16 mouse cellular contexts compared by ENCODE assay signal in the genomic region with DNA sequence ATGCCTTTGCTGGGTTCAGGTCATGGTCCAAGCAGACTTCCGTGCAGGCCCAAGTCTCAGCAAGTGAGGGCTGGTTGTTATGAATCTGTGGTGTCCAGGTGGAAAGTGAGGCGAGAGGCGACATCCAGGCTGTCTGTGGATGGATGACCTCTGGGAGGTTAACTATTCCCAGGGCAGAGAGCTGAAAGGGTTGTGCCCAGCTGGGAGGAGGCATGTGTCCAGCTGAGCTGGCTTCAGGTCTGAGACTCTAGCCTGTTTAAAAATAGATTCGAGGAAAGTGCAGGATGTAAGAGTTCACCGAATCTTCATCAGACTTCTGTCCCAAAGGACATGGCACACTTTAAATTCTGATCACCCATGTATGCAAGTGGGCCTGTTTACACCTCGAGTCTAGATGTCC. TPM values are rescaled to one million over a fixed set of nuclear protein-coding genes. Genes with fewer than 3 reads are reported as not detected.
DNase-seq lines count a peak whose midpoint lies in the region.
"Had no signal": no experiment of that assay in that cellular context is flagged by ENCODE, and none has a peak within 500 bp of the region (broad histone marks: within the 10 kb centered on the region; RNA-seq: fewer than 3 reads in every experiment).

No protein-coding gene starts in this region.

- intact Hi-C loops in heart, postnatal 14 days (cut with DNase I) = no loop called here
- intact Hi-C loops in gastrocnemius, postnatal 14 days (cut with DNase I; ENCODE audit: low total_unique reads) = no loop called here
- intact Hi-C loops in left cerebral cortex, postnatal 10 days (cut with DNase I) = no loop called here

- DNase-seq in adrenal gland, postnatal 14 days = peak; percentile 59
- no peak for DNase-seq in adrenal gland, postnatal 25 days
- DNase-seq in heart, embryonic 10.5 days (ENCODE audit: low spot score) = no peak
- no peak for DNase-seq in heart, postnatal 14 days
- DNase-seq in kidney, adult 9 months = peak; percentile 33
- DNase-seq in kidney, postnatal 4 days = no peak
- peak; percentile 34 for DNase-seq in gastrocnemius, postnatal 14 days
- DNase-seq in left cerebral cortex, postnatal 10 days (ENCODE audit: extremely low spot score in 1 of 2, low spot score in 2 of 2) = no peak
- DNase-seq: cerebellum, adult 2 months; thymus, postnatal 14 days had no signal

- H3K27me3 ChIP-seq in heart, embryonic 10.5 days (ENCODE audit: insufficient read depth, poor library complexity, severe bottlenecking) = no peaks in the 10 kb centered on the region
- H3K27me3 ChIP-seq: hindbrain, embryonic 15.5 days; intestine, embryonic 15.5 days; limb, embryonic 15.5 days; liver, embryonic 15.5 days; neural tube, embryonic 12.5 days; Patski had no signal

- H3K9me3 ChIP-seq in heart, embryonic 10.5 days = no peaks in the 10 kb centered on the region
- H3K9me3 ChIP-seq: hindbrain, embryonic 15.5 days; intestine, embryonic 15.5 days; limb, embryonic 15.5 days; liver, embryonic 15.5 days; neural tube, embryonic 12.5 days had no signal

- no peak overlapping the region for H3K4me3 ChIP-seq in heart, embryonic 10.5 days
- H3K4me3 ChIP-seq: hindbrain, embryonic 15.5 days; intestine, embryonic 15.5 days; limb, embryonic 15.5 days; liver, embryonic 15.5 days; neural tube, embryonic 12.5 days had no signal

- H3K36me3 ChIP-seq in heart, embryonic 10.5 days = peaks cover 39% of the 10 kb centered on the region
- H3K36me3 ChIP-seq: hindbrain, embryonic 15.5 days; intestine, embryonic 15.5 days; limb, embryonic 15.5 days; neural tube, embryonic 12.5 days had no signal

- WGBS in heart, embryonic 10.5 days = 67% methylated on average over 6 of the region's 6 CpGs

- H3K27ac ChIP-seq in heart, embryonic 10.5 days = peak overlapping the region; percentile 42
- H3K27ac ChIP-seq: hindbrain, embryonic 15.5 days; intestine, embryonic 15.5 days; limb, embryonic 15.5 days; liver, embryonic 15.5 days; neural tube, embryonic 12.5 days had no signal

- peaks cover 44% of the 10 kb centered on the region for H3K4me1 ChIP-seq in heart, embryonic 10.5 days
- H3K4me1 ChIP-seq: hindbrain, embryonic 15.5 days; intestine, embryonic 15.5 days; liver, embryonic 15.5 days had no signal

RNA-seq across cellular contexts. Expression of gene Parvb, which starts 38.6 kb away (rescaled TPM):
- total RNA-seq in adrenal gland, postnatal 14 days (2021) = 26.6 and 40.0 TPM in 2 replicates
- total RNA-seq in adrenal gland, postnatal 25 days (2021) = 18.0 and 18.8 TPM in 2 replicates
- polyA plus RNA-seq in heart, embryonic 10.5 days (2016; fragmentation: Nextera tagmentation; extraction: Ambion mirVana) = 12.8 and 17.6 TPM in 2 replicates
- total RNA-seq in heart, postnatal 14 days (2021) = 100 to 1,000 TPM; 149 to 151 TPM
- total RNA-seq in gastrocnemius, postnatal 14 days (2021) = 10 to 100 TPM; 54.4 to 64.5 TPM
- 10 to 100 TPM; 28.2 to 30.5 TPM for total RNA-seq in left cerebral cortex, postnatal 10 days (2021)

RNA-seq across cellular contexts. Expression of gene Parvg, which starts 53.4 kb away (rescaled TPM):
- 1.3 and 6.9 TPM in 2 replicates for total RNA-seq in adrenal gland, postnatal 14 days (2021)
- 1.9 and 3.6 TPM in 2 replicates for total RNA-seq in adrenal gland, postnatal 25 days (2021)
- 0.43 and 1.0 TPM in 2 replicates for polyA plus RNA-seq in heart, embryonic 10.5 days (2016; fragmentation: Nextera tagmentation; extraction: Ambion mirVana)
- 1 to 10 TPM; 2.1 to 5.2 TPM for total RNA-seq in heart, postnatal 14 days (2021)
- total RNA-seq in gastrocnemius, postnatal 14 days (2021) = 1 to 10 TPM; 1.2 to 1.5 TPM
- total RNA-seq in left cerebral cortex, postnatal 10 days (2021) = 1 to 10 TPM; 5.1 to 6.6 TPM
- polyA plus RNA-seq: Patski had no signal

Comparison
In these comparisons a context has a peak if more than half of its experiments do, and no peak if none do; other contexts are left out.
1. DNase-seq: peak in adrenal gland, postnatal 14 days (single experiment), kidney, adult 9 months (single experiment) and gastrocnemius, postnatal 14 days (single experiment); none in adrenal gland, postnatal 25 days (single experiment), heart, embryonic 10.5 days (single experiment), heart, postnatal 14 days (0 of 2), kidney, postnatal 4 days (0 of 2) and left cerebral cortex, postnatal 10 days (0 of 2).